Mouse (Mus musculus) fibroblast of lung, adult 2 months (primary cell): ENCODE results near the gene Hsp90ab1.

Experiments used
- DNase-seq: peaks from one replicate; pipeline ENCODE4 v3.0.0-alpha.2; 2011; ENCODE audit warnings: low read depth

The Hsp90ab1 gene

GRCm38 (mm10) chr17:45580958-45581477 is 7.9 kb upstream of the Hsp90ab1 start:
- no peak for DNase-seq

GRCm38 (mm10) chr17:45579554-45579953 is 6.5 kb upstream of the Hsp90ab1 start:
- no peak for DNase-seq

- DNase-seq = no peak
These were observed 5.8 kb upstream of the Hsp90ab1 start for GRCm38 (mm10) chr17:45578843-45579242.

GRCm38 (mm10) chr17:45578242-45578641 is 5.2 kb upstream of the Hsp90ab1 start:
- no peak for DNase-seq

GRCm38 (mm10) chr17:45575123-45575897 is 2.2 kb upstream of the Hsp90ab1 start:
- DNase-seq = no peak

GRCm38 (mm10) chr17:45574129-45574761 is 1.2 kb upstream of the Hsp90ab1 start:
- DNase-seq = no peak

GRCm38 (mm10) chr17:45573780-45574123 is 681 bp upstream of the Hsp90ab1 start:
- peak; percentile 69 for DNase-seq

GRCm38 (mm10) chr17:45572103-45573086 is 676 bp downstream of the Hsp90ab1 start:
- no peak for DNase-seq

GRCm38 (mm10) chr17:45569999-45570398 is 3.1 kb downstream of the Hsp90ab1 start:
- DNase-seq = no peak

GRCm38 (mm10) chr17:45568990-45569389 is 4.1 kb downstream of the Hsp90ab1 start:
- no peak for DNase-seq

GRCm38 (mm10) chr17:45567162-45567601 is 5.9 kb downstream of the Hsp90ab1 start:
- no peak for DNase-seq

- no peak for DNase-seq
These were observed 6.5 kb downstream of the Hsp90ab1 start for GRCm38 (mm10) chr17:45566360-45567161.

- DNase-seq = no peak
These were observed 7.1 kb downstream of the Hsp90ab1 start for GRCm38 (mm10) chr17:45566031-45566359.

- no peak for DNase-seq
These were observed 8.0 kb downstream of the Hsp90ab1 start for GRCm38 (mm10) chr17:45565103-45565502.

GRCm38 (mm10) chr17:45564531-45565084 is 8.5 kb downstream of the Hsp90ab1 start:
- no peak for DNase-seq

GRCm38 (mm10) chr17:45563655-45564530 is 9.2 kb downstream of the Hsp90ab1 start, which contains the start of gene Slc35b2:
Gene Slc35b2 (plus strand): TSS chr17:45563874.
- peak; percentile 80 for DNase-seq

GRCm38 (mm10) chr17:45563216-45563615 is 9.9 kb downstream of the Hsp90ab1 start:
- no peak for DNase-seq

GRCm38 (mm10) chr17:45559732-45560525 is 13.1 kb downstream of the Hsp90ab1 start:
- no peak for DNase-seq
